Mouse (Mus musculus) brain, embryonic 18.5 days (tissue): ENCODE data around the gene Ccdc57.
"Not testable (repeated sequence)": the region's sequence is repeated elsewhere in the genome, so short reads cannot be mapped to it uniquely, and the experiment has no call there.

Experiments used
- DNase-seq: peaks from one replicate; pipeline ENCODE4 v3.0.0-alpha.2; 2012; ENCODE audit warnings: low read depth, low spot score

Gene Ccdc57

DNA sequence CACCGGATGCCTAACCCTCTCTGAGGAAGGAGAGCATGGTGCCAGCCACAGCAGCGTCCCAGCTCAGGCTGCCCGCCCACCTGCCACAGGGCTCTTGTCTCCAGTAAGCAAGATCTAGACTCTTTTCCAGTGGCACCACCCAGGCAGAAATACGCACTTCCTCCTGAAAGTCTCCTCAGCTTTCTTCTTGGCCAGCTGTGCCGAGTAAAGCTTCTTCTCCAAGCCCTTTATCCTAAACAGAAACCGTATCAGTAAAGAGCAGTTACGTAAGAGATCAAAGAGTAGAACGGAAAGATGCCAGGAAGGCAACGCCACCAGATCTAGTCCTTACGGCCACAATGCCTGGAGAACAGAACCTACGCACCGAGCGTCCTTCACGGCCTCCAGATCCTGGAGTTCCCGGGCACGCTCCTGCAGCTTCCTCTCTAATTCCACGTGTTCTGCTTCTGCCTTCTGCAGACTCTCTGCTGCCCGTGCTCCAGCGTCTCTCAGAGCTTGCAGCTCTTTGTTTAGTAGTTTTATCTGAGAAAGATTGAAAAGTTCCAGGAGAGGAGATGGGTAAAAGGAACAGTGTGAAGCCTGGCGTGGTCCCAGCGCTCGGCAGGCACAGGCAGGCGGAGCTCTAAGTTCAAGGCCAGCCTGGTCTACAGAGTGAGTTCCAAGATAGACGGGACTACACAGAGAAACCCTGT, 29.4 kb downstream of the Ccdc57 start:
- no peak for DNase-seq

DNA sequence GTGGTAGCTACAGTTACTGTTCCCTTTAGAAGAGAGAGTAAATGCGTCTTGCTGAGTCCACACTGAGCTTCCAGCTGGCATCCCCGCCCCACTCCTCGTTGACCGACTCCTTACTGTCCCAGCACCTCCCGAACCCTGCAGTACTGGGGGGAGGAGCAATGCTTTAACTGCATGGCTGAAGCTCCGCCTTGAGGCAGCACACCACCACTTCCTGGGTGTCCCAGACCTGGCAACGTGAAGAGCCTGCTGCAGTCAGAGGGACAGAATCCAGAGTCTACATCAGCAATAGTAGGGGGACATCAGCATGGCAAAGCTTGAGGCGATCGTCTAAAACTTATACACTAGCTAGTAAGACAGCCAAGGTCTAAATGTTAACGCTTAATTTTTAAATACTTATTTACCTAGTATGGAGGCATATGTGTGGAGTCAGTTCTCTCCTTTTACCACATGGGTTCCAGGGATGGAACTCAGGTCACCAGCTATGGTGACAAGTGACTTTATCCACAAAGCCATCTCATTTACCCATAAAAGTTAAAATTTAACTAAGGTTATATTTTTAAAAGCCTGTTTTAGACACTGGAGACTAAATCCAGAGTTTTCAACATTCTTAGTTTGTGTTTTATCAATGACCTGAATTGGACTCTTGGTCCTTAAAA, 30.1 kb downstream of the Ccdc57 start:
- no peak for DNase-seq

DNA sequence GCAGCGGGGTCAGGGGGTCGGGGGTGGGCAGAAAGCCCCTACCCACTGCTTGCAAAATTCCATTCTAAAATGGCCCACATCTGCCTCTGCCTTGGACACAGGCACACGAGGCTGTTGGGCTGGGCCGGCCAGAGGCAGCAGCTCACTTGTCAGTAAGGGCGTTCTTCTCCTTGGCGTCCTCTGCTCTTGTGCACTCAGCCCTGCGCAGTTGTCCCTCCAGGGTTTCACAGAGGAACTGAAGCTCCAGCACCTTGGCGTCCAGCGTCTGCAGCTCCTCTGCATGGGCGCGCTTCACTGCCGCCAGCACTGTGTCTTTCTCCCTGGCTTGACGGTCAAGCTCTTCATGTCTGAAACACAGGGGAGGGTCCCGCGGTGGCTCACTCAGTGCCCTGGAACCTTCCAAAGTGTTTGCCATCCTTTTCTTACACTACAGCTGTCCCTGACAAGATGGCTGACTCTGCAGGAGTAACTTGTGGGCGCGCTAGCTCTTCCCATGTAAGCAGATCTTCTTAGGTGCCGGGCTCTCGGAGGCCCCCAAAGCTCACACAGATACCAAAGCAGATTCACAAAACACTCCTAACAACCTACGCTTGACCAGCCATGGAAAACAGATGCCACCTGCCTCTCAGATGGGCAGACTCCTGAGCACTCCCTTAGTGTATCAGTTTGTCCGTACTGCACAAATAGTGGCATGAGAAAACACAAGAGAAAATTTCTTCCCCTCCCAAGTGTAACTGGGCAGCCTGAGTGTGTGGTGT, 30.8 kb downstream of the Ccdc57 start:
- no peak for DNase-seq

DNA sequence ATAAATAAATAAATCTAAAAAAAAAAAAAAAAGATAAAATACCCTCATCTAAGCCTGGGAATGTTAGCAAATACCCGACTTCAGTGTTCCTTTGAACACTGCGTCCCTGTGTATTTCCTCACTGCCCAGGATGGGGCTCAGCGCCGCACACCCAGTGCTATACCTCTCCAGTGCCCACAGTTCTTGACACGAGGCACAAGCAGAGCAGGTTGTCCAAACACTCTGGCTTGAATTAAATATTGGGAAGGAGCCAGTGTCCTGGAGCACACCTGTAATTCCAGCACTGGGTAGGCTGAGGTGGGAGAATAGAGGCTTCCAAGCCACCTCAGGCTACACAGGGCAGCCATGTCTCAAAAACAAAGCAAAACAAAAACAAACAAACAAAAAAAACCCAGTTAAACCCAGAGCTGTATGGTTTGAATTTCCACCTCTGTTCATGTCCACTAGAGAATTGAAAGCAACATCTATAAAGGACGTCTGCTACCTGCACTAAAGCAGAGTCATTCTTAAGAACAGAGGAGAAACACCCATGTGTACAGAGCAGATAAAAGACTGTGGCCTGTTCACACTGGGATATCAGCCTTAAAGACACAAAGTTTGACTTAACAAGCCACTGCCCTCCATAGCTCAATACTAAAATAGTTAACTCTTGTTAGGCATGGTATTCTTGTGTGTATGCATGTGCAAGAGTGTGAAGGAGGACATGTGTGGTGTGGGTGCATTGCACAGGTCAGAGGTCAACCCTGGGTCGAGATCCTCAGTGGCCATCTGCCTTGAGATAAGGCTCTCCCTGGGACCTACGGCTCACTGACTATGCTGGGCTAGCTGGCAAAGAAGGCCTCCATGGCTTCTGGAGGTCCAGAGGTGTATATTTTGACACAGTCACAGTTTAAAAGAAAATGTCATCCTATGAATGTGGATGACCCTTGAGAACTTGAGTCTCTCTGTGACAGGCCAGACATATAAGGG, 32.1 kb downstream of the Ccdc57 start:
- DNase-seq, result no peak

DNA sequence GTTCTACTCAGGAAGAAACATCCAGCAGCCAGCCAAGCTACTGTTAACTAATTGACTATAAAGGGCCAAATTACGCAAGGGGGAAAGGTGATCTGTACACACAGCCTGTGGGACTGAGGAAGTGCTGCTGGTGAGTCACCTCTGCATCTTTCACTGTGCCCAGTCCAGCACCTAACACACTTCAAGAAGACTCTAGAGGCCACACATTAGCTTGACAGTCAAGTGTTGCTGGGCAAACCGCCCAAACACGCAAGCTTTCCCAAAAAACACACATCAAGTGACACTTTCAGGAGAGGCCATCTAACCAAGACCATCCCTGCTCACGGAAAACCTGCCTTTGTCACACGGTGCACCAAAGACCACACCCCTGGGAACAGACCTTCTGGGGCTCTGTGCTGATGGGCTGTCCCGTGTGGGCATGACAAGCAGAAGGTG, 34.5 kb downstream of the Ccdc57 start:
- no peak for DNase-seq

DNA sequence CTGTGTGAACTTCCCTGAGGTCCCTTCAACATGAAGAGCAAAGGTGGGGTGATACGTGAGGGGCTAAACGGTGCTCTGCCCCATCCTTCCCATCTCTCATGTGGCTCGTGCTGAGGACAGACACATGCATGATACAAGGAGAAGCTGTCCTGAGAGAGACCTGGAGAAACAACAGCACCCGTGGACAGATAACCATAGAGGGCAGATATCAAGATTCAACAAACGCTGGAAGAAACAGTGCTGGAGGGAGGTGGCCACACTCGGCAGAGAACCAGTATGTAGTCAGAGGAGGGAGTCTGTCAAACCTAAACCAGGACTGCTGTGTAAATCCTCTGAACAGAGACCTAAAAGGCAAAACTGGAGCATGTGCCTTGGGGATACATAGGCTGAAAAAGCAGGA, 37.2 kb downstream of the Ccdc57 start:
- DNase-seq, result no peak

DNA sequence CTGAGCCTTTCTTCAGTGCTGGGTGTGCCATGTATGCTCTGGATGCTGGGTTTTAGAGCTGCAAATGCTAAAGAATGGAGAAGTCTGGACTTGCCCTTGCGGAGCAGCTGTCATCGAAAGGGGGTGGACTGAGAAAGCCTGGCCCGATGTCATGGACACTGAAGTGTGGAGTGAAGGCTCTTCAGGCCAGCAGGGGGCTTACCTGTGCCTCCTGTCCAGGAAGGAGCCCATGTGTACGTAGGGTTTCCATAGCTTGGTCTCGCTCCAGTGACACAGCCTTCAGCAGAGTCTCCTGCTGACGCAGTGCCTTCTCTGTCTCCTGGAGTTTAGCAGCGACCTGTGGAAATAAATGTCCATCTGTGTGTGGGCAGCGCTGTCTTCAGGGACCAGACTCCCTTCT, 38.3 kb downstream of the Ccdc57 start:
- DNase-seq, result no peak

DNA sequence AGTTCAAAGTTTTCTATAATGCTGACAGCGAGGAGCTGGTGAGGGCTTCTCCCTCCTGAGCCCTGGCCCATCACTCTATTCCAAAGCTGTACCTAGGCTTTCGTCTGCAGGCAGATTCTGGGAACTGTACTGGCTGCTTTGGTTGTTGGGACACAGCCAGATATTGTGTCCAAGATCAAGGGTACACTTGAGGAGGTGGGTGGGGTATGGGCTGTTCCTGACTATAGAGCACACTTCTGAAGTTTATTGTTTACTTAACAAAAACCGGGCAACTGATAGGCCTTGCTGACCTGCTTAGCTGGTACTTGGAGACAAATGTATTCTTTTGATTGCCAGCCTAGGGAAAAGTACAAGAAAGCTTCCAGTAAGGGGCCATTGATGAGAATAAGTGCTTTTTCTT, 43.5 kb downstream of the Ccdc57 start:
- DNase-seq, result no peak

DNA sequence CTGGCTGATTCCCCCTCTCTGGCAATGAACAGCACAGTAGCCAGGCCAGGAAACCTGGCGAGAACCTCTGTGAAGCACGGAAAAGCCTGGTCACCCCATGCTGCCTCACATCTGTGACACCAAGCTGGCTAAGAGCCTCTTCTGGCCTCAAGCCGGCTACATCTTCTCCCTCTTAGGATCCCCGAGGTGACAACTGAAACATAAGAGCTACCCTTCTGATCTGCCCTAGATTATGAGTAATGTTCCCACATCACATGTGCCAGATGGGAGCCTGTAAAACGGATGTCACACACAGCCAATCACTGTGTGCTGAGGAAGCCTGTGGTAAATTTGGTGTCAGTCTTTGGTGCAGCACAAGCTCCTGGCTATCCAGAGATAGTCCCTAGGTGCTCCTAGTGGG, 44.0 kb downstream of the Ccdc57 start:
- no peak for DNase-seq

DNA sequence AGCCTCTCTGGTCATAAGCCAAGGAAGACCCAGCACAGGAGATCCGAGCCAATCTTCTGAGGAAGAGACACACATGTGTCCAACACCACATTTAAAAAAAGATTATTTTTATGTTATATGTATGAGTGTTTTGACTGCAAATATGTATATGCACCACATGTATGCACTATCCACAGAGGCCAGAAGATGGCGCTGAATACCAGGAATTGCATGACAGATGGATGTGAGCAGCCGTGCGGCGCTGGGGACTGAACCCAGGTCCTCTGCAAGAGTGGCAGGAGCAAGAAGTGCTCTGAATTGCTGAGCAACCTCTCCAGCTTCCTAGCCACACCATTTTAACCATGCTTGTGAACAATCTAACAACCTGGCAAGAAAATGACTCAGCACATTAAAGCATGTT, 45.2 kb downstream of the Ccdc57 start:
- DNase-seq, result no peak

DNA sequence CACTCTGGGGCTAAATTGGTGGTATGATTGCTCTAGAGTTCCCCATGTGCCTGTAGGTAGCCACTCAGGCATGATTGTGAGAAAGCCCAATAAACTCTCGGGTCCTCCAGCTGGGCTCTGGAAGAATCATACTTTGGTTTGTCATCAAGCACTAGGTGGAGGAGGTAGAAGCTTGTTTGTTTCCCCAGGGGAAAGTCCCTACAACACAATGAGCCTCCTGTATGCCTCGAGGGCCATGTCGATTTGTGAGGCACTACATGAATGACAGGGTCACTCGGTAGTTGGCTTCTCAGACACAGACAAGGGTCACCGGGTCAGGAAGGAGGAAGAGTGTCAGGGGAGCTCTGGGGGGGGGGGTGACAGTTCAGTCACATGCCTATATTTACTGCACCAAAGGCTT, 46.2 kb downstream of the Ccdc57 start:
- no peak for DNase-seq

DNA sequence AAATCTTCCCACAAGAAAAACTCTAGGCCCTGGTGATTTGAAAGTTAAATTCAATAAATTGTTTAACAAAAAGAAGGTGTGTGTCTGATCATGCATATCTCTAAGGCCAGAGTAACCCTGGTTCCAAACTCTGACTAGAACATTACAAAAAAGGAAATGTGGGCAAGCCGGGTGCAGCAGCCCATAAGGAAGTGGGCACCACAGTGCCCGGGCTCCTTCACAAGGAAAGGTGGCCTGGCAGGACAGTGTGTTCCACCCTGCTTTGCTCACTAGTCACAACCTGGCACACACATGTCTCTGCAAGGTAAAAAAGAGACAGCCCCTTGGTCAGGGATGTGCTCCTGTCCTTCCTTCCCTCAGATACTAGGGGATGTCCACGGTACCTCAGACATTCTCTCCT, 49.1 kb downstream of the Ccdc57 start:
- no peak for DNase-seq

DNA sequence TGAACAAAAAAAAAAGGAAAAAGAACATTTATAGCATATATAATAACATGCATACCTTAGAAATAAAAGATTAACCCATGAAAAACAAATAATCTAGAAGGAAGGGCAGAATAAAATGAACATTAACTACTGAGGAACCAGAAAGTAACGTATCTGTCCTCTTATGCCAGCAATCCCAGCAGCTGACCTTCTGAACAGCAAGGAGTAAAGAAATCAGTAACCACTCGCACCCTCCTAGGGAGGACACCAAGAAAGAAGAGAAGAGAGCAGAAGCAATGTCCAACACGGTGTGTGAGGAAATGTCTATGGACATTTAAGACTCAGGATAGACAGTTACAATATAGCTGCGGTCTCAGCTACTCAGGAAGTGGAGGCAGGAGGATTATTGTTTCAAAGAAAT, 49.7 kb downstream of the Ccdc57 start:
- DNase-seq, result no peak

DNA sequence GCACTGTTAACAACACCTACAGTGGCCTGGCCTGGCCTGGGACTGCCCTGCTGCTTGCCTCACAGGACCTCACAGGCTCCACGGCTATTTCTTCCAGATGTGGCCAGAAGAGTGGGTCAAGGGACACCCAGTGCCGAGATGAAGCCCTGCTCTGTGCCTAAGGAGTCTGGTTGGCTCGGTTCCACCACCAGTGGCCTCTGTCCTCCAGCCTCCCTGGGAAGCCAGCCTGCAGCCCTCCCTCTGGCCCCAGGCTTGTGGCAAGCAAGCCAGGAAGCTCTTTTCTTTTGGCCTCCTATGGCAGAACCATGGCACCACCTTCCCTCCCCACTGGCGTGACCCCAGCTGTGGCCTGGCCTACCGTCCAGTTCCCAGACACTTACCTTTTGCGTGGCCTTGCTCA, 59.5 kb downstream of the Ccdc57 start:
- no peak for DNase-seq

DNA sequence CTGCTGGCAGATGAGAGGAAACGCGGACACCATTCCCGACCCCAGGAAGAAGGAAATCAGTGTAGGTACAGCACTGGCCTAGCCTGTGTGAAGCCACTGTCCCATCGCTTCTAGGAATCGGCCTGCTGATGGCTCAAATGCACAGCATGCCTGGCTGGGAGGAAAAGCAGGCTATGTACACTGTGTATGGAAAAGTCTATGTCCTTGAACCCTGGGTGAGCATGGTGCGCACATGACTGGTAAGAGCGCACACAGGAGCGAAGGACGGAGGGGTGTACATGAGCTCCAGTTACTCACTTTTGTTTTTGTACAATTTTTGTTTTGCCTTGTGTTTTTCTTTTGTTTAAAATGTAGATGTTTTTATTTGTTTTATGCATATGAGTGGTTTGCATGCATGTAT, 61.2 kb downstream of the Ccdc57 start:
- DNase-seq, result no peak

DNA sequence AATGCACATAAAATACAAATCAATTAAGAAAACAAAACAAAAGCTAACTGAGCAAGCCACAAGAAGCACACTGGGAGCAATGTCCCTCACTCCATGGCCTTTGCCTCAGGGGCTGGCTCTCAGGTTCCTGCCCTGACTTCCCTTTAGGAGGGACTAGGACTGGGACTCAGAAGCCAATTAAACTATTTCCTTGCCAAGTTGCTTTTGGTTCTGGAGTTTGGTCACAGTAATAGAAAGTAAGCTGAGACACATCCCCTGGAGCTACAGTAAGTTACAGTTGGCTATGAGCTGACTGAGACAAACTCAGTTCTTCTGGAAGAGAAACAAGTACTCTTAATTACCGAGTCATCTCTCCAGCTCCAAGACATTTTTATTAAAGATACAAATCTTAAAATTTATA, 66.9 kb downstream of the Ccdc57 start:
- no peak for DNase-seq

DNA sequence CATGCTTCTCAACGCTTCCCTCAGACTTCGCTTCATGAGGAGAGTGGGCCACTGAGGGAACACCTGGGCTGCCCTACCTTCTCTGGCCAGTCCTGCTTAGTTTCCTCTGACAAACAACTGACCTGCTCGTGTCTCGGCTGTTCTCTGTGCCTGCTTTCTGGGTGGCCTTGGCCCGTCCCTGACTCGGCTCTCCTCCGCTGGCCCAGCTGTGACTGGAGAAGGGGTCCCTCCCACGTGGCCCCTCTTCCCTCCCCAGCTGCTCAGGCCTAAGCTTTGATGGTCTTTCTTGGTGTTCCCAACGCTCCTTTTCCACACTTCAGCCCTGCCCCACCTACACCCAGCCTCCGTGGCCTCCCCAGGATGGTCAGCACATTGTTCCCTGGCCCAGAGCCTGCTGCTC, 69.9 kb downstream of the Ccdc57 start:
- no peak for DNase-seq

DNA sequence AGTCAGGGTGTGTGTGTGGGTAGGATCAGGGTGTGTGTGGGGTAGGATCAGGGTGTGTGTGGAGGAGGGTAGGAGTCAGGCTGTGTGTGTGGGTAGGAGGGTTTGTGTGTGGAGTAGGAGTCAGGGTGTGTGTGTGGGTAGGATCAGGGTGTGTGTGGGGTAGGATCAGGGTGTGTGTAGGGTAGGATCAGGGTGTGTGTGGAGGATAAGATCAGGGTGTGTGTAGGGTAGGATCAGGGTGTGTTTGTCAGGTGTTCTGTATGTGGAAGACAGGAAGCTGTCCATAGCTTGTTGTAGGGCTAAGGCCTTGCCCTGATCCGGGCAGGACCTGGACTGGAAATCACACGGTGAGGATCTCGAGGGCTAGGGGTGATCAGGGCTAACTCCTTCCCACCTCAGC, 76.7 kb downstream of the Ccdc57 start:
- not testable (repeated sequence) for DNase-seq

DNA sequence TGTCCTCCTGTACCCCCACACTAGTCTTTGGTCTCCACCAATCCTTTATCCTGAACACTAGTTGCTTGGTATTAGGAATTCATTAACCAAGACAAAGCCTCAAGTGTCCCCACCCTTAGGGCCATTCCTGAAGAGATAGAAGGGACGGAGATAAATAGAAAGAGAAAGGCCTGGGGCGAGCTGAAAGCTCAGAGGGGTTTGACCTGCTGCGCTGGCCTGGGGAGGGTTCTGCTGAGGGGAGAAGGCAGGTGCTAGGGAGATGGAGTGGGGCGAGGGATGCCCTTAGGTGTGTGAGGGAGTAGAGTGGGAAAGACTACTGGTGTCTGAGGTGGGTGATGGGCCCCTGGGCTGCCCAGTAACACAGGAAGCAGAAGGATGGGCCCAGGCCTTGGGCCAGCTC, 78.9 kb downstream of the Ccdc57 start:
- no peak for DNase-seq

DNA sequence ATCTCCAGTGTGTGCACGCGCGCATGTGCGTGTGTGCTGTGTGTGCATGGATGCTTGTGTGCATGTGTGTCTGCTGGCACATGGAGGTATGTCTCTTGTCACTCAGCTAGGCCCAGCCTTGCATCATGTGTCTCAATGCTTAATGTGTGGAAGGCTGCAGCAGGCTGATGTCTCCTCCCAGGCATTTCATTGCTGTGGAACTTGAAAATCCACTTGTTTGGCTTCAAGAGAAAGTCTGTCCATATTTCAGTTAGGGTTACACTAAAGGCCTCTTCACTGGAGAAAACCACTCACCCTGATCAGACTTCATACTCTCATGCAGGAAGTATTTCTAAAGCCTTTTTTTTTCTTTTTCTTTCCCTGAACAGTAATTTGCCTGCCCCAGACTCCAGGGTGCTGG, 79.5 kb downstream of the Ccdc57 start:
- no peak for DNase-seq

DNA sequence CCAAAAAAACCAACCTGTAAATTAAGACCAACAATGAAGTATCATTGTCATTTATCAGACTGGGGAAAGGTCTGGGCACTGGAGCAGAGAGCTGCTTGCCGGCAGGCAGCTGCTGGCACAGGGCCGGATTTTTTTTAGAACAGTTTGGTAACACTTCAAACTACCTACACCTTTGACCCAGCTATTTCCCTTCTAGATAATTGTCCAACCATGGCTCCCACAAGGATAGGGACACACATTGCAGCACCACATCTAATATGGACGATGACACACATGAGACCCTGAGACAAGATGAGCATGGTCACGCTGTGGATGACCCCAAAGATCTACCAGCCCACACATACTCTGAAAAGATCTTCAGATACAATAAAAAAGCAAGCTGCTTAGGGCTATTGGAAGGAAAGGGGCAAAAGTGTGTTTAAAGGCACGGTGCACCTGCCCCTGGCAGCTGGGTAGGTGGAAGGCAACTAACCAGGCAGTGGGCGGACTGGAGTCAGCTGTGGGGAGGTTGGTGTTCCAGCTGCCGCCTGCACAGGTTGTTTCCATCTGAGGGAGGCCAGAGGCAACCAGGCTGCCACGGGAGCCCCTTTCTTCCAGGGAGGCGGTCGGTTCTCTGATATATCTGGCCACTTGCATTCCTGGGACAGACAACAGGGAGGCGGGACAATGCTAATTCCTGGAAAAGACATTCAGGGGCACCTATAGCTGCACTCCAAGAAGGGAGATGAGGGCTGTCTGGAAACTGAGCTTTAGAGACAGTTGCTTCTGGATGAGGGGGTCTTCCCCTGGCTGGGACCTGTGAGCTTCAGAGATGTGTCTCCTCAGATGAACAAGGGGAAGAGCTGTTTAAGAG, 80.4 kb downstream of the Ccdc57 start:
- no peak for DNase-seq
